Mouse (Mus musculus) heart, embryonic 16.5 days (tissue): ENCODE measurements at regions not wholly inside any gene's neighbourhood (a gene's known extent, or its start where the extent isn't known, plus 50 kb on each side); places are given as distances from the start of the nearest gene placed in this dataset.
"Not testable (repeated sequence)": the region's sequence is repeated elsewhere in the genome, so short reads cannot be mapped to it uniquely, and the experiment has no call there.

Experiments
- ATAC-seq: fragments of 200-750 bp; cut with Nextera tagmentation; replicated peaks from 2 replicates; pipeline ENCODE4 v1.8.0; 2017; ENCODE audit warnings: moderate number of reproducible peaks; ENCODE audit not compliant: insufficient read depth, low FRiP score; ENCODE audit errors: extremely low read depth
- H3K27ac ChIP-seq: fragments of 300-500 bp; sonication (generic); 2 replicates; pipeline ENCODE4 v1.5.1; 2014; ENCODE audit warnings: mild to moderate bottlenecking, low read length, control low read depth, moderate library complexity
- H3K27me3 ChIP-seq: fragments of 300-500 bp; sonication (generic); 2 replicates; pipeline ENCODE4 v1.6.1; 2014; ENCODE audit warnings: low read length, mixed read lengths; ENCODE audit not compliant: control insufficient read depth, insufficient read depth
- H3K36me3 ChIP-seq: fragments of 300-500 bp; sonication (generic); 2 replicates; pipeline ENCODE4 v1.6.1; 2014; ENCODE audit not compliant: control insufficient read depth, insufficient read depth
- H3K4me1 ChIP-seq: fragments of 300-500 bp; sonication (generic); 2 replicates; pipeline ENCODE4 v1.6.1; 2014; ENCODE audit warnings: low read length, mixed read lengths; ENCODE audit not compliant: control insufficient read depth, insufficient read depth
- H3K4me2 ChIP-seq: fragments of 300-500 bp; sonication (generic); 2 replicates; pipeline ENCODE4 v1.6.1; 2014; ENCODE audit warnings: low read depth, mild to moderate bottlenecking, control low read depth, low read length
- H3K4me3 ChIP-seq: fragments of 300-500 bp; sonication (generic); 2 replicates; pipeline ENCODE4 v1.5.1; 2014; ENCODE audit warnings: mild to moderate bottlenecking, control low read depth, low read length
- H3K9ac ChIP-seq: fragments of 300-500 bp; sonication (generic); 2 replicates; pipeline ENCODE4 v1.6.1; 2014; ENCODE audit warnings: low read length, control low read depth
- H3K9me3 ChIP-seq: fragments of 300-500 bp; sonication (generic); replicated peaks from 2 replicates; pipeline ENCODE4 v1.6.1; 2016; ENCODE audit warnings: low read length; ENCODE audit not compliant: control insufficient read depth
- WGBS: fragments of 180-500 bp; shearing (Covaris S2); extraction: QIAGEN DNeasy Blood & Tissue Kit; methylation state at CpG from one replicate; pipeline ENCODE4 v1.1.7; 2014; 5-methylcytosine and 5-hydroxymethylcytosine counted together

DNA sequence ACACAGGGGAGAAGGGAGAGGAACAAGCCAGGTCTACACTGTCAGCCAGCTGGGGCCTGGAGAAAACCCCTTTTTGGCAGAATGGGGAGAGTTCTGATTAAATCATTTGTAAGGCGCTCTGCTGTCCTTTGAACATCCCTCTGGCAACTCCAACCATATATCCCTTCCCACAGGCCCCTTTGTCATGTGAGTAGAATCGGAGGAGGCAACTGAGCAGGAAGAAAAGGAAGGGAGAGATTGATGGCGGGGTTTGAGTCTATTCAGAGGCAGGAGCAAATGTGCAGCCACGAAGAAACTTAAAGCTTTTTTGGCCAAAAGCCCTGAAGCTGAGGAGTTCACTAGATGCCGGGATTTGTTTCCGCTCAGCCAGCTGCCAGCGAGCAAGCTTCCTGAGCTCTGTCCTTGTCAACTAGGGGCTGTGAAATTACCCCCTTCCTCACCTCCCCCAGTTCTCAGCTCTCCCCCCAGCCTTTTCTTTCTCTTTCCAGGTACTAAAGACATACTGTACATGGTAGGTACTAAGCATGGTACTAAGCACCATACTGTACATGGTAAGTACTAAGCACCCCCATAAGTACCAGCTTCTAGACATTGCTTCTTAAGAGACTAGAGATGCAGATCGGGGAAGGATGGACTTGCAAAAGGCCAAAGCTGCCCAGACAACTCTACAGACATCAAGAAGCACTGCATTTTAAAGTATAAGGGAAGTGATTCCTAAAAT, 100.6 kb upstream of the Fam78b start:
- Histone ChIP-seq H3K4me2 (no peak overlapping the region), H3K4me3 (no peak overlapping the region), H3K9me3 (no peaks in the 10 kb centered on the region), H3K4me1 (0 out of 2 replicates have a peak, but pooled peaks cover 3% of the 10 kb centered on the region), H3K36me3 (no peaks in the 10 kb centered on the region), H3K9ac (no peak overlapping the region), H3K27me3 (no peaks in the 10 kb centered on the region), H3K27ac (peak overlapping the region; percentile 33; the same call in 1 of the 2 replicates)
- ATAC-seq: peak; percentile 29; the same call in 1 of the 2 replicates
- WGBS: 47% methylated on average over 8 of the region's 8 CpGs

DNA sequence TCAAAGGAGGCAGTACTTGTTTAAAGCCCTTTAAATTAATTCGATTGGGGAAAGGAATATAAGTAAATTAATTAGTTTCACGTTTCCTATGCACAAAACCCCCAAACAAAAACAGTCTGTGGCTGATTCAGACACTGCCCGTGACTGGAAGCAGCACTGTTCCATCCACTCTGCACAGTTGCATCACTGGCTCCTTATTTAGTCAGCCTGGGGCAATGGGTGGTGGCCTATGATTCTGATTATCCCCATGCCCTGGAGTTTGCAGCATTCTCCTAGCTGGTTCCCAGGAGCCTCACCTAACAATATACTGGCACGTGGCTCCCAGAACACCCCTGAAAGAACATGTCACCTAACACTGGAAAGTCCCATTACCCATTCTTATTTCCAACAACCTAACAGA, 99.6 kb upstream of the Fam78b start:
- Histone ChIP-seq H3K4me3 (no peak overlapping the region), H3K4me1 (0 out of 2 replicates have a peak, but pooled peaks cover 3% of the 10 kb centered on the region), H3K9ac (no peak overlapping the region), H3K4me2 (no peak overlapping the region), H3K27me3 (no peaks in the 10 kb centered on the region), H3K9me3 (no peaks in the 10 kb centered on the region), H3K36me3 (no peaks in the 10 kb centered on the region), H3K27ac (no peak overlapping the region)
- WGBS: 61% methylated on average over 4 of the region's 4 CpGs
- ATAC-seq: no peak

DNA sequence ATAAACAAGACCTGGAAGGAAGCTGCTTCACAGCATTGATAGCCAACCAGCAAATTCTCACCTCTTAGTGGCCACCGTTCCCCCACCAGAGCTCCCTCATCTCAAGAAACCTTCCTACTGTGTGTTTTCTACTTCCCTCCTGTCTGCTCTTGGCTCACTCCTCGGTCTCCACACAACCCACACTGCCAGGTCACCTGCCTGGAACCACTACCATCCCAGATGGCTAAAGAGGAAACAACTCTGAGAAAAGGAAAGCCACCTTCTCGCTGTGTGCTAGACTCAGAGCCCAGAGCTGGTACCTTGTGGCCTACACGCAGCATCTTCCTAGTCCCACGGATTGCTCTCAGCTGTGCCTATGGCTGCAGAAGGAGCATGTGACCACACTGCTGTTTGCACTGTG, 97.8 kb upstream of the Fam78b start:
- H3K27ac ChIP-seq: no peak overlapping the region
- H3K9ac ChIP-seq: no peak overlapping the region
- no peak for ATAC-seq
- 0 out of 2 replicates have a peak, but pooled peaks cover 3% of the 10 kb centered on the region for H3K4me1 ChIP-seq
- H3K4me3 ChIP-seq: no peak overlapping the region
- no peak overlapping the region for H3K4me2 ChIP-seq
- no peaks in the 10 kb centered on the region for H3K9me3 ChIP-seq
- WGBS: 66% methylated on average over 5 of the region's 5 CpGs
- H3K27me3 ChIP-seq: no peaks in the 10 kb centered on the region
- no peaks in the 10 kb centered on the region for H3K36me3 ChIP-seq

DNA sequence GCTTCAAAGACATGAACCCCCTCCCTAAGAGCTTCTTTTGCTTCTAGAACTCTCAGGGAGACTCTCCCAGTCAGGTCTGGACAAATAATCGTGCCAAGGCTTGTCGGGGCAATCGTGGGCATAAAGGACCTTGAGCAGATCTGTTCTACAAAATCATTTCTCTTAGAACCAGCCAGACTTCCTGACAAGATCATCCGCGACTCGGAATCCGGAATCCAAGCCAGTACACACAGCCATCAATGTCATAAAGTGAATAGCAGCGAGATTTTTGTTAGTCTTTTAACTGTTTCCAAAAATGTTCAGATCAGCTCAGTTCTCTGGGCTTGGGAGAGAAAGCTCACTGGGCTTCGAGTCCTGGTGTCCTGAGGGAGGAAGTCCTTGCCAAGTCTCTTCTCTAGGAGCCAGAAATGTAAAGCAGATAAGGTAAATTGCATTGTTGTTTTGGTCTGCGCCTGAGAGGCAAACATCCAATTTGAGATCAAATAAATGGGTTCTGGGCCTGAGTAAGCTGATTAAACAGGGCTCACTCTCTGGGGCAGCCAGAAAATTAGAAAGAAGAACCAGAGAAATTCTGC, 92.9 kb upstream of the Fam78b start:
- Histone ChIP-seq H3K9ac (no peak overlapping the region), H3K36me3 (no peaks in the 10 kb centered on the region), H3K4me2 (no peak overlapping the region), H3K4me1 (no peaks in the 10 kb centered on the region), H3K27ac (no peak overlapping the region), H3K27me3 (no peaks in the 10 kb centered on the region), H3K4me3 (no peak overlapping the region), H3K9me3 (no peaks in the 10 kb centered on the region)
- 57% methylated on average over 10 of the region's 10 CpGs for WGBS
- no peak for ATAC-seq

DNA sequence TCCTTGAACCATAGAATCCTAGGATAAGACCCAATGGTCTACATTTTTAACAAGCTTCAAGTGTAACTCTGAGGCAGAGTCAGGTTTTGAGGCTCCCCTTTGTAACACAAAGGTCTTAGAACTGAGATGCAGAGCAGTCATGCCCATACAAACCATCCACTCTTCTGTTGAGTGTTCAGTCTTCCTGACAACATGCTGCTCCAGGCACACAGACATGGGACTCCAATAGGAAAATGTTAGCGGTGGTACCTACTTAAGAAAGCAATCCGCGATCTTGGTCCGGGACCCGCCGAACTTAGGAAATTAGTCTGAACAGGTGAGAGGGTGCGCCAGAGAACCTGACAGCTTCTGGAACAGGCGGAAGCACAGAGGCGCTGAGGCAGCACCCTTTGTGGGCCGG, 89.0 kb upstream of the Fam78b start:
- H3K4me3 ChIP-seq, H3K9ac ChIP-seq, ATAC-seq, H3K36me3 ChIP-seq, H3K9me3 ChIP-seq, H3K4me2 ChIP-seq, H3K27ac ChIP-seq, H3K4me1 ChIP-seq, H3K27me3 ChIP-seq: not testable (repeated sequence)
- WGBS: 80% methylated on average over 7 of the region's 10 CpGs

DNA sequence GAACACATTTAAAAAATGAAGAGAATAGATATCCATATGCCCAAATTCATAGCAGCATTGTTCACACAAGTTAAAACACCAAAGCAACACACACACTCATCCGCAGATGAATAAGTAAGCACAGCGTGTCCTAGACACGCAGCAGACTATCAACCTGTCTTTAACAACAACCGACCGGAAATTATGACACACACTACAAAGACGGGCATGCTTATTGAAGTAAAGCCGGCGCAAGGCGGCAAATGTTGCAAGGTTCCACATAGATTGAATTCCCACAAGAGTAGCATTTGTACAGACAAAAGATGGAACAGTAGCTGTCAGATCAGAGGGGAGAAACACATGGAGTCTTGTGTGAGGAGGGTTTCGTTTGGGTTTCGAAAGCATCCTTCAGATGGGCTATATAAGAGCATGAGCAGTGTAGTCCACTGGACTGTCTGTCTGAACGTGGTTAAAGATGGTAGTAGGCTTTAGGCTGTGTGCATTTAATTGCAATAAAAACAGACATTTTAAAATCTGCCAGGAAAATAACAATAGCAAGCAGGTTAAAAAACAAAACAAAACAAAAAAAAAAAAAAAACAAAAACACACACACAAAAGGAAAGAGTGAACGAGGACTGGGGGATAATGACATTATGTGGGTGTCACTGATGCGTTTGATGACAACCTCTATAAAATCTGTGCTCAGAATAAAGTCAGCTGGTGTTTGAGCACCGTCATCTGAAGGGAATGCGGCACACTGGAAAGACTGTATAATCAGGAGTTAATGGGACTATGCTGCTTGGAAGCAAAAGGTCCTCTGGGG, 78.1 kb upstream of the Fam78b start:
- no peak overlapping the region for H3K27ac ChIP-seq
- no peaks in the 10 kb centered on the region for H3K9me3 ChIP-seq
- no peak overlapping the region for H3K4me2 ChIP-seq
- H3K27me3 ChIP-seq: no peaks in the 10 kb centered on the region
- no peak for ATAC-seq
- H3K36me3 ChIP-seq: no peaks in the 10 kb centered on the region
- no peaks in the 10 kb centered on the region for H3K4me1 ChIP-seq
- 78% methylated on average over 16 of the region's 16 CpGs for WGBS
- no peak overlapping the region for H3K4me3 ChIP-seq
- no peak overlapping the region for H3K9ac ChIP-seq

DNA sequence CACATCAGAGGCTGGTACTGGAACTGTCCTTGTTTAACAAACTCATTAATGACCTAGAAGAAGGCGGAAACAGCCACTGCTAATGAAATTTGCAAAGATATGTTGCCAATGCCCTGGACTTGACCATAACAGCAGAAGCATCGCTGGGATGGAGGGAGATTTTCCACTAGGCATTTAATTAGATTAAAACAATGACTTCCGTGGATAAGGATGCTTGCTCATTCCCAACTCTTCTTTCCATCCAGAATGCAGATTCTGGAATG, 77.6 kb upstream of the Fam78b start:
- H3K4me2 ChIP-seq: no peak overlapping the region
- no peaks in the 10 kb centered on the region for H3K9me3 ChIP-seq
- H3K27ac ChIP-seq: no peak overlapping the region
- no peaks in the 10 kb centered on the region for H3K36me3 ChIP-seq
- no peak overlapping the region for H3K4me3 ChIP-seq
- H3K27me3 ChIP-seq: no peaks in the 10 kb centered on the region
- H3K4me1 ChIP-seq: no peaks in the 10 kb centered on the region
- H3K9ac ChIP-seq: no peak overlapping the region
- WGBS: 58% methylated on average over 3 of the region's 3 CpGs
- ATAC-seq: no peak

DNA sequence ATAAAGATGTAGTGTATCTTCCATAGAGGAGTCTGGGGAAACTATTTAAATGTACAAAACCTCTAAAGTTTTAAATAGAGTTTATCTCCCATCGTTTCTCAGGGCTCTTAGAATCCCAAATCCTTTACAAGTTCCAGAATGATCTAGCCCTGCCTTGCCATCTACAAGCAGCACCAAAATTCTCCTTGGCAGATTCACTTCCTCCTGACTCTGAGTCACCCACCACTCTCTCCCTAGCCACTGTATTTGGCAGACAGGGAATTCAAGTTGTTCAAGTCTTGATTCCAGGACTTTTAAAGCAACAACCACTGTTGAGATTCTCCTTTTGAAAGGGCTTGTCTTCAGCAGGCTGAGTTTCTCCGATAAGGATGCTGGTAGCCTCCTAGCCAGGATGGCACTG, 77.1 kb upstream of the Fam78b start:
- Histone ChIP-seq H3K27me3 (no peaks in the 10 kb centered on the region), H3K36me3 (no peaks in the 10 kb centered on the region), H3K4me3 (no peak overlapping the region), H3K9ac (no peak overlapping the region), H3K4me2 (no peak overlapping the region), H3K4me1 (no peaks in the 10 kb centered on the region), H3K9me3 (no peaks in the 10 kb centered on the region), H3K27ac (no peak overlapping the region)
- no peak for ATAC-seq
- WGBS: 78% methylated on average over 2 of the region's 2 CpGs

DNA sequence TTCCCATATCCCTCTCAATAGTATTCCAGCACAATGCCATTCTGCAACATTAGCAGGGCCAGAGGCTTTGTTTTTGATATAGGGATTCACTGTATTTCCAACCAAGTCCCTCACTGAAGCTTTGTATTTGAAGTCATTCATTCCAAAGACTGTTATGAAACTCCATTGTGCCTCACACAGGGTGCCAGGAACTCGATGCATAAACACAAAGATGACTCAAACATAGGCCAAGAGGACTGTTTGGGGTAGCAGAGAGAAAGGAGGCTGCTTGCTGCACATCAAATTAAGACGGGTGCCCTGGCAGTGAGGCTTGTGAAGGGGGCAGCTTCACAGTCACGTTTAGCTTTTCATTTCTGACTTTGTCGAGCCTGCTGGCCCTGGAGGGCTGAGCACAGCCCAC, 75.1 kb upstream of the Fam78b start:
- no peak overlapping the region for H3K27ac ChIP-seq
- WGBS: 42% methylated on average over 4 of the region's 4 CpGs
- no peaks in the 10 kb centered on the region for H3K9me3 ChIP-seq
- H3K27me3 ChIP-seq: no peaks in the 10 kb centered on the region
- H3K4me1 ChIP-seq: no peaks in the 10 kb centered on the region
- no peak for ATAC-seq
- no peak overlapping the region for H3K4me2 ChIP-seq
- no peak overlapping the region for H3K4me3 ChIP-seq
- no peaks in the 10 kb centered on the region for H3K36me3 ChIP-seq
- H3K9ac ChIP-seq: no peak overlapping the region
